Mouse (Mus musculus) stomach, embryonic 15.5 days (tissue): ENCODE measurements around the gene Ubash3b. TPM values are rescaled to one million over a fixed set of nuclear protein-coding genes. Genes with fewer than 3 reads are reported as not detected.

Experiments used
- ATAC-seq: fragments of 200-750 bp; cut with Nextera tagmentation; 2 replicates; pipeline ENCODE4 v1.8.0; 2017; ENCODE audit warnings: low read depth, moderate number of reproducible peaks, moderate TSS enrichment; ENCODE audit not compliant: insufficient read depth, low FRiP score
- H3K27ac ChIP-seq: fragments of 300-500 bp; sonication (generic); 2 replicates; pipeline ENCODE4 v1.5.1; 2015; ENCODE audit warnings: mild to moderate bottlenecking, inconsistent platforms
- H3K27me3 ChIP-seq: fragments of 300-500 bp; sonication (generic); replicated peaks from 2 replicates; pipeline ENCODE4 v1.6.1; 2015; ENCODE audit warnings: inconsistent platforms
- H3K36me3 ChIP-seq: fragments of 300-500 bp; sonication (generic); 2 replicates; pipeline ENCODE4 v1.6.1; 2015; ENCODE audit warnings: inconsistent platforms
- H3K4me1 ChIP-seq: fragments of 300-500 bp; sonication (generic); 2 replicates; pipeline ENCODE4 v1.6.1; 2015; ENCODE audit warnings: inconsistent platforms
- H3K4me2 ChIP-seq: fragments of 300-500 bp; sonication (generic); 2 replicates; pipeline ENCODE4 v1.6.1; 2015; ENCODE audit warnings: mild to moderate bottlenecking, inconsistent platforms
- H3K4me3 ChIP-seq: fragments of 300-500 bp; sonication (generic); replicated peaks from 2 replicates; pipeline ENCODE4 v1.5.1; 2015; ENCODE audit warnings: inconsistent platforms
- H3K9ac ChIP-seq: fragments of 300-500 bp; sonication (generic); 2 replicates; pipeline ENCODE4 v1.6.1; 2015; ENCODE audit warnings: inconsistent platforms
- H3K9me3 ChIP-seq: fragments of 300-500 bp; sonication (generic); 2 replicates; pipeline ENCODE4 v1.6.1; 2016; ENCODE audit warnings: inconsistent platforms
- WGBS: fragments of 180-500 bp; shearing (Covaris S2); methylation state at CpG from one replicate; pipeline ENCODE4 v1.1.7; 2015; 5-methylcytosine and 5-hydroxymethylcytosine counted together
- polyA plus RNA-seq: library from polyadenylated mRNA; unstranded; fragments of >200 nt; fragmentation: Nextera tagmentation; extraction: Ambion mirVana; gene quantifications from 2 replicates; pipeline ENCODE4 v1.2.1, GENCODE M21; 2015

Gene Ubash3b
- polyA plus RNA-seq, 1 experiment from 2014 or later, result 4.0 TPM

GRCm38 (mm10) chr9:40997116-40997779 is 164.2 kb downstream of the Ubash3b start:
- Histone ChIP-seq H3K4me2 (no peak overlapping the region), H3K27ac (no peak overlapping the region), H3K4me3 (no peak overlapping the region), H3K36me3 (no peaks in the 10 kb centered on the region), H3K9me3 (no peaks in the 10 kb centered on the region), H3K27me3 (no peaks in the 10 kb centered on the region), H3K4me1 (no peaks in the 10 kb centered on the region), H3K9ac (no peak overlapping the region)
- no peak for ATAC-seq
- WGBS, result 76% methylated on average over 7 of the region's 7 CpGs

- no peak overlapping the region for H3K27ac ChIP-seq
- no peaks in the 10 kb centered on the region for H3K36me3 ChIP-seq
- H3K9ac ChIP-seq, result no peak overlapping the region
- H3K9me3 ChIP-seq, result no peaks in the 10 kb centered on the region
- WGBS, result 70% methylated on average over 5 of the region's 5 CpGs
- H3K4me1 ChIP-seq, result no peaks in the 10 kb centered on the region
- no peaks in the 10 kb centered on the region for H3K27me3 ChIP-seq
- H3K4me2 ChIP-seq, result no peak overlapping the region
- no peak for ATAC-seq
- no peak overlapping the region for H3K4me3 ChIP-seq
Observed at GRCm38 (mm10) chr9:40994075-40994474, 167.4 kb downstream of the Ubash3b start.

- Histone ChIP-seq H3K4me2 (no peak overlapping the region), H3K36me3 (no peaks in the 10 kb centered on the region), H3K27me3 (no peaks in the 10 kb centered on the region), H3K4me3 (no peak overlapping the region), H3K9me3 (no peaks in the 10 kb centered on the region), H3K9ac (no peak overlapping the region), H3K4me1 (no peaks in the 10 kb centered on the region), H3K27ac (no peak overlapping the region)
- 86% methylated on average over 6 of the region's 6 CpGs for WGBS
- no peak for ATAC-seq
Observed at GRCm38 (mm10) chr9:40991511-40991910, 170.0 kb downstream of the Ubash3b start.

GRCm38 (mm10) chr9:40989940-40990588 is 171.4 kb downstream of the Ubash3b start:
- Histone ChIP-seq H3K27me3 (no peaks in the 10 kb centered on the region), H3K9ac (no peak overlapping the region), H3K36me3 (no peaks in the 10 kb centered on the region), H3K4me3 (no peak overlapping the region), H3K4me1 (no peaks in the 10 kb centered on the region), H3K27ac (no peak overlapping the region), H3K4me2 (no peak overlapping the region), H3K9me3 (no peaks in the 10 kb centered on the region)
- ATAC-seq, result no peak
- whole genome bisulfite sequencing, result 42% methylated on average over 4 of the region's 4 CpGs

GRCm38 (mm10) chr9:40984313-40984712 is 177.2 kb downstream of the Ubash3b start:
- Histone ChIP-seq H3K27ac (no peak overlapping the region), H3K36me3 (no peaks in the 10 kb centered on the region), H3K4me1 (no peaks in the 10 kb centered on the region), H3K9ac (no peak overlapping the region), H3K27me3 (no peaks in the 10 kb centered on the region), H3K9me3 (no peaks in the 10 kb centered on the region), H3K4me2 (no peak overlapping the region), H3K4me3 (no peak overlapping the region)
- ATAC-seq, result no peak
- WGBS, result 65% methylated on average over 3 of the region's 3 CpGs

GRCm38 (mm10) chr9:40983758-40984157 is 177.7 kb downstream of the Ubash3b start:
- WGBS, result 69% methylated on average over 3 of the region's 3 CpGs
- H3K4me1 ChIP-seq, result no peaks in the 10 kb centered on the region

GRCm38 (mm10) chr9:40982480-40982879 is 179.0 kb downstream of the Ubash3b start:
- Histone ChIP-seq H3K27me3 (no peaks in the 10 kb centered on the region), H3K9ac (no peak overlapping the region), H3K9me3 (no peaks in the 10 kb centered on the region), H3K36me3 (no peaks in the 10 kb centered on the region), H3K27ac (no peak overlapping the region), H3K4me3 (no peak overlapping the region), H3K4me2 (no peak overlapping the region), H3K4me1 (no peaks in the 10 kb centered on the region)
- no peak for ATAC-seq
- WGBS, result 40% methylated on average over 6 of the region's 6 CpGs

More at GRCm38 (mm10) chr9:40983758-40984157, 177.7 kb downstream of the Ubash3b start:
- H3K36me3 ChIP-seq, result no peaks in the 10 kb centered on the region
- no peak overlapping the region for H3K27ac ChIP-seq
- no peak overlapping the region for H3K4me3 ChIP-seq
- H3K9me3 ChIP-seq, result no peaks in the 10 kb centered on the region
- ATAC-seq, result no peak
- H3K9ac ChIP-seq, result no peak overlapping the region
- H3K27me3 ChIP-seq, result no peaks in the 10 kb centered on the region
- no peak overlapping the region for H3K4me2 ChIP-seq

- Histone ChIP-seq H3K27ac (no peak overlapping the region), H3K9me3 (no peaks in the 10 kb centered on the region), H3K36me3 (no peaks in the 10 kb centered on the region), H3K9ac (no peak overlapping the region), H3K27me3 (no peaks in the 10 kb centered on the region), H3K4me1 (no peaks in the 10 kb centered on the region), H3K4me3 (no peak overlapping the region), H3K4me2 (no peak overlapping the region)
- ATAC-seq, result no peak
- 71% methylated on average over 11 of the region's 11 CpGs for WGBS
Observed at GRCm38 (mm10) chr9:40974042-40974801, 187.3 kb downstream of the Ubash3b start.

- H3K36me3 ChIP-seq, result no peaks in the 10 kb centered on the region
- H3K4me1 ChIP-seq, result peaks cover 7% of the 10 kb centered on the region
- no peak for ATAC-seq
- WGBS, result 29% methylated on average over 7 of the region's 7 CpGs
- peaks cover 23% of the 10 kb centered on the region for H3K27me3 ChIP-seq
- no peak overlapping the region for H3K27ac ChIP-seq
- H3K9ac ChIP-seq, result no peak overlapping the region
- no peaks in the 10 kb centered on the region for H3K9me3 ChIP-seq
- peak overlapping the region; percentile 37 for H3K4me3 ChIP-seq
- peak overlapping the region; percentile 73 for H3K4me2 ChIP-seq
Observed at GRCm38 (mm10) chr9:40964418-40964714, 197.1 kb downstream of the Ubash3b start.

GRCm38 (mm10) chr9:40963586-40964417 is 197.7 kb downstream of the Ubash3b start, which contains the start of gene Jhy:
Gene Jhy (minus strand): TSS chr9:40964118.
- ATAC-seq, result no peak; the same call in 1 of the 2 replicates
- Histone ChIP-seq H3K4me3 (peak within 1 kb of the TSS; percentile 37), H3K9me3 (no peaks in the 10 kb centered on the region), H3K27me3 (peaks cover 23% of the 10 kb centered on the region), H3K4me1 (peaks cover 7% of the 10 kb centered on the region), H3K36me3 (no peaks in the 10 kb centered on the region), H3K27ac (no peak within 1 kb of the TSS), H3K4me2 (peak within 1 kb of the TSS; percentile 73), H3K9ac (no peak within 1 kb of the TSS)
- WGBS, result 2% methylated on average over 49 of the region's 51 CpGs

GRCm38 (mm10) chr9:40961401-40961800 is 200.1 kb downstream of the Ubash3b start:
- Histone ChIP-seq H3K4me3 (no peak overlapping the region), H3K9ac (no peak overlapping the region), H3K4me1 (peaks cover 7% of the 10 kb centered on the region), H3K27me3 (peaks cover 23% of the 10 kb centered on the region), H3K27ac (no peak overlapping the region), H3K4me2 (no peak overlapping the region), H3K9me3 (no peaks in the 10 kb centered on the region), H3K36me3 (no peaks in the 10 kb centered on the region)
- ATAC-seq, result no peak
- WGBS, result 73% methylated on average over 3 of the region's 3 CpGs
